Mouse (Mus musculus): ENCODE data around the gene Cd40.

Cd40 gene

DNA sequence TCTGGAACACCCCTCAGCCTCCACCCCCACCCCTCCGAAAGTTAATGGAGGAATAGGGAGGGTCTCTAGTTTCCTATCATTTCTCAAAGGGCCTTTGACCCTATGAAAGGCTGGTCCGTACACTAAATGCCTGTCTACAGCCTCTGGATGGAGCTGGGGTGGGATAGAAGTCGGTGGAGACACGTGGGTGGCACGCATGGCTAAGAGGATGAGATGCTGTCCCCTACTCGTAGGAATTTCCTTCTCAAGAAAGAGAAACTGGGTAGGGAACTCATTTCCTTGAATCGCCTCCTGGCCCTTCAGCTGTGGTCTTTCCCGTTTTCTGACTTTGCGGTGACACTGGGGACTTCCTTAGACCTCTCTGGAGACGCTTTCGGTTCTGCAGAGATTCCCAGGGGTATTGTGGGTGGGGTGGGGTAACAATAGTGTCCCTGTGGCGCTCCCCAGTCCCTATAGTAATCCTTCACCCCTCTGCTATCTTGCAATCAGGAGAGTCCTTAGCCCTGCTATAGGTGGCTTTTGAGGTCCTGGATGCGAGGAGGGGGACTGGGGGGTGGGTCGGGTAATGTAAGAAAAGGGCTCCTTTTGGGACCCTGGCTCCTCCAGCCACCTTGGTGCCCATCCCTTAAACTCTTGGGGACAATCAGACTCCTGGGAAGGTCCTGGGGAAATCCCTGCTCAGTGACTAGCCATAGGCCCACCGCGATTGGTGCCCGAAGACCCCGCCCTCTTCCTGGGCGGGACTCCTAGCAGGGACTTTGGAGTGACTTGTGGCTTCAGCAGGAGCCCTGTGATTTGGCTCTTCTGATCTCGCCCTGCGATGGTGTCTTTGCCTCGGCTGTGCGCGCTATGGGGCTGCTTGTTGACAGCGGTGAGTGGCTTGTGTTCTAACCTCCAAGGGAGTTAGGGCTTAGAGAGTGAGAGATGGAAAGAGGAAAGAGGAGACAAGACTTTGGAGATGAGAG lies at the start of gene Cd40:
TSS of gene Cd40 (plus strand) at position 740 of the 965 bp plus-strand sequence.
- no peak for DNase-seq (ENCODE audit: low spot score in 2 of 2)

DNA sequence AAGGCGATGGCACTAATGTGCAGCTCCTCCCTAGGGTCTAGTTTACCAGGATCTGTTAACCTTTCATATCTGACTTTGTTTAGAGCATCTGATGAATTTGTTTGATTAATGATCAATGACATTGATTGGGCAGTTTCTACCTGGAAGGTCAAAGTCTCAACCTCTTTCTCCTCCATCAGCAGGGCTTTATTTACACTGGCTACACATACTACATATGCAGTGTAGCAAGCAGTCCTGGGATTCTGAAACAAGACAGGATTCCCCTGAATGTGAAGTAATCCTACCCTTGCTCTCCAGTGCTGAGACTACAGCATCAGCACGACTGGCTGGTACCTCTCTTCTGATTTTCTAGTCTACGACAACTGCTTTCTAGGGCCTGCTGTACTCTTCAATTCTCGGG lies 48.6 kb upstream of the Cd40 start:
- DNase-seq (ENCODE audit: low spot score in 2 of 2): no peak

DNA sequence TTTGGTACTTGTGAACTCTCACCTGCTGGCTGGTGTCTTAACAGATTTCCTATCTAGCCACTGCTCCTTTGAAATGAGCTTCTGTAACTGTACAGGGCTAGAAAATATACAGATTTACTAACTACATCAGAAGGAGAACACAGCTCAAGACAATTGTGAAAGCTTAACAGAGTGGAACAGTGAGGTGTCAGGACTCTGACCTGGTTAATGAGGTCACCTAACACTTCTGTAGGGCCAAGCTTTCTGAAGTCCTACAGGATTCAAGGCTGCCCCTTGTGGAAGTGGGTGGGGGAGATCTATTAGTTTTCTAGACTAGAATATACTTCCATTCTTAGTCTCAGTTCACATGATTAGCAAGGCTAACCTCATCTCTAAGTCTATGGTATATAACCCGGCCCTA lies 47.4 kb upstream of the Cd40 start:
- DNase-seq (ENCODE audit: low spot score in 2 of 2): no peak

DNA sequence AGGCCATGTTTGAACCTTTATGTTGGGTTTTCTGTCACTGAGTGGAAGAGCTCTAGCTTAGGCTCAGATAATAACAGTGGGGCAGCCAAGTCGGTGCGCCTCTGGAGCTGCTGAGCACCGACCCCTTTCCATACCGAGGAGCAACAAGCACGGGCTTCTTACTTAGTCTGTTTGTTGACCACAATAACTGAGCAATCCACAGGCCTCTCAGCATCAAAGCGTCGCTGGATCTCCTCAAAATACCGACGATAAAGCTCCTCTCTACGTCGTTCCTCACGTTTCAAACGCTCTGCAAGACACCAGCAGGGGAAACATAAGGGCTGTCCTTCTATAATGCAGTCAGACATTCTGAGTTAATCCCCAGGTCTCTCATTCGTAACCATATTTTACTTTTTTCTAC lies 46.3 kb upstream of the Cd40 start:
- DNase-seq (ENCODE audit: low spot score in 2 of 2): no peak

DNA sequence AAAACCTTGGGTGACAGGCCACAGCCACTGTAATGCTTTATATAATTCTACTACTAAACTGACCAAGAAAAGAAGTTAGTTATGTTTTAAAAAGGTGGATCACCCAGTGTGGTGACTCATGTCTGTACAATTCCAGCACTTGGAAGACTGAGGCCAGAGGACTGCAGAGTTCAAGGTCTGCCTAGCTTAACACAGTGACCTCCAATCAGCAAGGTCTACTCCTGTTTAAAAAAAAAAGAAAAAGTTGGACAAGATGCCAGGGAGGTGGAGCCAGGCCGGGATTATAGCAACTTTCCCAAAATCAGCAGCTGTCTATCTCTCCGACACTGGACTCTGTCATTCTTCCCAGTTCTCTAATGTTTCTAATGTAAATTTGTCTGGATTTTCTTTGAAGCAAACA lies 45.8 kb upstream of the Cd40 start:
- no peak for DNase-seq (ENCODE audit: low spot score in 2 of 2)

DNA sequence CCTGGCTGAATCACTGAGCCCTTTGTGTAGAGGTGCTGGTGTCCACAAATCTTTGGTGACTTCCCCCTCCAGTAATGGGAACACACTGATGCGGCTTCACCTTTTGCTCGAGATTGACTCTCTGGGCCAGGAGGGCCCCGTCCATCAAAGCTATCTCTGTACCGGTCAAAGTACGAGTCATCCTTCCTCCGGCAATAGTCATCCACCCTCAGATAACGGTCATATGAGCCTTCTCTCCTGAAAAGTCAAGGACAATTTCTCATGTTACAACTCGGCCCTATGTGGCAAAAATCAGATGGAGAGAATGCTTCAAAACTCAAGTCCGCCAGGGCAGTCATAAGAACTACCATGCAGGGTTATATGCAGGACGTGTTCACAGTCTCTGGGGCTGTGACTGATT lies 45.1 kb upstream of the Cd40 start:
- DNase-seq (ENCODE audit: low spot score in 2 of 2): no peak

DNA sequence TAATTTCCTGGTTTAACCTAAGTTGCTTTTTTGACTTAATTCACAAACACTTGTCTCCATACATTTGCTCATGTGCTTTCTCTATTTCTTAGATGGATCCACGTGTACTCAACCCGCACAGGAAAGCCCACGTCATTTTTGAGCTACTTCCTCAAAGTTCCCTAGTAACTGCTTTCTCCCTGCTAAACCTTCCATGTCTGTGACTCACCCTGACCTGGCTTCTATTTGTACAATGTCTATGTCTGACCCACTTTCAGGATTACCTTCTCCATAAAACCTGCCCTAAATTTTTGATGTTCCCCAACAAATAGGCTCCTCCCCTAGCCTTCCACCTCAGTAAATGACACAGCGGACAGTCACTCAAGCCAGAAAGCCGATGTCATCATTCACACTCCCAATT lies 40.5 kb upstream of the Cd40 start:
- DNase-seq (ENCODE audit: low spot score in 2 of 2): no peak

DNA sequence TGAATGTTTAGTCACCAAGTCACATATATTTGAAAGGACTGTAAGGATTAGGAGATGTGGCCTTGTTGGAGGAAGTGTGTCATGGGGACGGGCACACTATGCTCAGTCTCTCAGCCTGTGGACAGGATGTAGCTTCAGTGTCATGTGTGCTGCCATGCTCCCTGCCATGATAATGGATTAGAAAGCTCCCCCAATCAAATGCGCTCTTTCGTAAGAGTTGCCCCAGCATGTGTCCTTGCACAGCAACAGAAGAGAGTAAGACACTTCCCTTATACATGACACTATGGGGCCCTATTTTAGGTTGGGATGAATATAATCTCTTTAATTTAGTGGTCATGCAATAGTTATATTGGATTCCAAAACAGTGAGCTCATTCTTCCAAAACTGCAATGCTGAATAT lies 34.9 kb upstream of the Cd40 start:
- no peak for DNase-seq (ENCODE audit: low spot score in 2 of 2)

DNA sequence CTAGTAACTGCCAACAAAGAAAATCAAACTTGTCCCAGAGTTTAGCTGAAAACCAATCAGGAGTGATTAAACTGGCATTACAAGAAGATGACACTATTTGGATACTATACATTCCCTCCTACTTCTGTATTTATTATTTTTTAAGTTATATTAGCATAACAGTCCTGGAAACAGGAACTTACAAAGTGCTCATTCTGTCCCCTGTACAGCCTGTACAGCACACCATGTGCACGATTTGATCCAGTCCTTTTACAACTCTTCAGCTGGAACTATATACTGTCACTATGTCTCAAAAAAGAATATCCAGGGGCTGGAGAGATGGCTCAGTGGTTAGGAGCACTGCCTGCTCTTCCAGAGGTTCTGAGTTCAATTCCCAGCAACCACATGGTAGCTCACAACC lies 28.3 kb upstream of the Cd40 start:
- no peak for DNase-seq (ENCODE audit: low spot score in 2 of 2)

DNA sequence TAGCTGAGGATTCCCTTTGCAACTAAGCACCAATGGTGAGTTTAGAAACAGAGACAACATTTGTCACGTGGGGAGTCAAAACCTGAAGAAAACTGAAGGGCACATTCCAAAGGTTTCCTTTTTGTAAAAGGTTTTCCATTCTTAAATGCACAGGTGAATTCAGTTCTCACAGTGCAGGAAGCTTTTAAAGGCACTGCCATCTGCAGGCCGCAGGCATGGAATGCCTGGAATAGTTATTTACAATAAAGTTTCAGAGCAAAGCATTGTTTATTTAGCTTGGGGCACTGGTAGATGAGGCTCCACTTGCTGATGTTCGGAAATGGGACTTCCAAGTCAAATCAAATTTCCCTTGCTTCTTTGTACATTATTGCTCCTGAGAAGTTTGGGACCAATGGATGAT lies 22.9 kb upstream of the Cd40 start:
- no peak for DNase-seq (ENCODE audit: low spot score in 2 of 2)

DNA sequence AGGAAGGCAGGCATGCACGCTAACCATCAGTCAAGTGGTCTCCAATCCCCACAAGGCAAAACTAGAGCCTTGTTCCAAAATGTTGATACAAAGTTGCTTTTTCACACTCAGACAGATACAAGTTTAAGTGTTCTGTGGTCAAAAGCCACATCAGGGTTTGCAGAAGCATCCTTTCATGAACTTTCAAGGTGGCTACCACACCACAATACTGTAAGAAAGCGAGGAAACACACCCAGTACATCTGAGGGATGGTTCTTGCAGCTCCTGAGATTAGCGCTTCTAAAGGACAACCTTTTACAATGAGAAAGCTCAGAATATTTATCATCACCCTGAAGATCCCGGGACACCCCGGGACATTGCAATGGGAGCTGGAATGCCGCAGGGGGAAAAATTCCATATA lies 22.1 kb upstream of the Cd40 start:
- DNase-seq (ENCODE audit: low spot score in 2 of 2): no peak

DNA sequence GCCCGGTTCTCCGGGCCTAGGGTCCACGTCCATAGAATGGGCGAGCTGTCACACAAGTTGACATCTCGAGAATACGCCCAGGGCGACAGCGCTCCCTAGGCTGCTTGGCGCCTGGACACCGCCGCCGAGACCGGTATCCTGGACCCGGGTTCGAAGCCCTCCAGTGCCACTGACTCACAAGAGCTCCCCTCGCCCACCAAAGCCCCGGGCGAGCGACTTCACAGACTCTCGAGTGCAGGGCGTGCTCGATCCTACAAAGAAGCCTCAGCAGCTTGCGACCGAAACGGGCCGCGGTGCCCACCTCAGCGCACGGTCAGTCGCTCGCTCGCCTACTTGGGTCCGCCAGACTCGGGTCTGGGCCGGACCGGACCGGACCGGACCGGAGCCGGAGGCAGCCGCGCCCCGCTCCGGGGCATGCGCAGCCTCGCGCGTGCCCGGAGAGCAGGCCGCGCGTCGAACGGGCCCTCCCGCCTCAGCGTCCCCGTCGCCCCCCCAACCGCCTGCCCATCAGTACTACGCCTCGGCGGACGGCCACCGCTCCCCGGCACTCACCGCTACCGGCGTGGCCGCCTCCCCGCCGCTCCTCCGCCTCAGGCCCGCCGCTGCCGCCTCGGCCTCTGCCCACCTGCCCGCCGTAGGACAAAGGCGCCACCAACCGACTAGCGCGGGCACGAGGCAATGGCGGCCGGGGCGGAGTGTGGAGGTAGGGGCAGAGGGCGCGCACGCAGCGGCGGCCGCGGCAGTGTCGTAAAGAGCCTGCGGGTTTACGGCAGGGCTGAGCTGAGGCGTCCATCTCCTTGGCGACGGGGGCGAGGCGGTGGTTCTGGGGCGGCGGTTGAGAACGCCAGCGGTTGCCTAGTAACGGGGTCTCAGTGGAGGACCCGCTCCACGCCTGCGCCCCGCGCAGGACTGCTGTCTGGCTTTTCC lies 21.0 kb upstream of the Cd40 start, which contains the start of gene Ncoa5:
TSS of gene Ncoa5 (minus strand) at position 737 of the 927 bp plus-strand sequence.
- peak; percentile 98 for DNase-seq (ENCODE audit: low spot score in 2 of 2)

DNA sequence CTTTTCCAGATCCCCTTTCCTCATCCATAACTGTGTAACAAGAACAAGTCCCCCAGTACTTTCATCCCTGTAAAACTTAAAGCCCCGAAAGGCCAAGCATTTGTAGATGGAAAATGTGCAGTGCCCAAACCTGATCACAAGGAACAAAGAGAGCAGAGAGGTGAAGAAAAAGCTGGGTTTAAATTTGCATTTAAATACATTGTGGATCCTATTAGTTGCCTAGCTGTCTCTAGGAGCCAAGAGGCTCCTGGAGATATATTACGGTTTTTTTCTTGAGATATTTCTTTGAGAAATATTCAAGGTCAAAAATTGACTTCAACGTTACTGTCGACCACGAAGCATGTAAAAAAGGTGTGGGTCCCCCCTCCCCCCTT lies 20.4 kb upstream of the Cd40 start:
- DNase-seq (ENCODE audit: low spot score in 2 of 2): no peak

DNA sequence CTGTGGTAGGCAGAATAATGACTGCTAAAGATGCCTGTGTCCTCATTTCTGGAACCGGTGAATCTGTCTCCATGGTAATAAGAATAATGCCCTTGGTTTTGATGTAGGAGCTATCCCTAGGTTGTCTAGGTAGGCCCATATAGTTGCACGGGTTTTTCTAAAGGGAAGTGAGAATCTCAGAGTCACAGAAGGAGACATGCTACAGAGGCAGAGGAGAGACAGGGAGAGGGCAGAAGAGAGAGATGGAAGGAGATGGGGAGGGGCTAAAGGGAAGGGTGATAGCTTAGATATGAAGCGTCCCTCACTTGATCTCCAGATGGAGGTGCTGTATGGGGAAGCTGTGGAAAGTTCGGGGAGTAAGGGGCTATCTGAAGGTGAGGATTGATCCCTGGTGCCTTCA lies 18.0 kb upstream of the Cd40 start:
- no peak for DNase-seq (ENCODE audit: low spot score in 2 of 2)

DNA sequence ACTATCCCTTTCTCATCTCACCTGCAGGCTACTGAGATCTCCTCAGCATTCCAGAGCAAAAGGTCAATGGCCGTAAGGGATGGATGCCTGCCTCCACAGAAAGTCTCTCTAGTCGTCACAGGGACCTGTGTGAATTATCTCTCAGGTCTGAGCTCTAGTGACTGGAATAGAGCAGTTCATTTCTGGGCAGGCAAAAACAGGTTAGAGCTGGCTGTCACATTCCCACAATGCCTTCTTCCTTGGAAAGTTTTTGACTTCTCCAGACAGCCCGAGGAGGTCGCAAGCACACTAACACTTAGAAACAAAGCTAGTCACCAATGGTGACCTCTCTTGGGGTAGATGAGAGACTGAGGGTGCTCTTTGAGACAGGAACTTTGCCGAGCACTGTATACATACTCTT lies 13.3 kb upstream of the Cd40 start:
- no peak for DNase-seq (ENCODE audit: low spot score in 2 of 2)

DNA sequence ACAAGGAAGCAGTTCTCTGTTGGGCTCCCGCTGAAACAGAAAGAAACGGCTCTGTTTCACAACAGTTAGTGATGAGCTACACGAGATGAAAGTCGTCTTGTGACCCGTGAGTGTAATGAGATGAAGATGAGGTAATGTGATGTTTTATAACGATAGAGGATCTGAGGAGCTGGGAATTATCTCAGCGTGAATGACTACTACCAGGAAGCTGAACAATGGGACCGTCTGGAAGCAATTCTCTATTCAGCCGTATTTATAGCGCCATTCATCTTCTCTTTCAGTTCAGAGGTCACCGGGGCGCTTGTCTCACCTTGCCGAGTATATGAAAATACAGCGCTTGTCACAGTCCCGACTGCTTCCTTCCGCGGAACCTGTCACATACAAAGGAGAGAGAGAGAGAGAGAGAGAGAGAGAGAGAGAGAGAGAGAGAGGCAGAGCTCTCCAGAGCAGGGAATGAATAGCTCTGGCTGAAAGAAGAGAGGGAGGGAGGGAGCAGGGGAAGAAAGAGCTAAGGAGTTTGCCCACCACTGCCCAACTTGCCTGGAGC lies 12.3 kb upstream of the Cd40 start:
- no peak for DNase-seq (ENCODE audit: low spot score in 2 of 2)

DNA sequence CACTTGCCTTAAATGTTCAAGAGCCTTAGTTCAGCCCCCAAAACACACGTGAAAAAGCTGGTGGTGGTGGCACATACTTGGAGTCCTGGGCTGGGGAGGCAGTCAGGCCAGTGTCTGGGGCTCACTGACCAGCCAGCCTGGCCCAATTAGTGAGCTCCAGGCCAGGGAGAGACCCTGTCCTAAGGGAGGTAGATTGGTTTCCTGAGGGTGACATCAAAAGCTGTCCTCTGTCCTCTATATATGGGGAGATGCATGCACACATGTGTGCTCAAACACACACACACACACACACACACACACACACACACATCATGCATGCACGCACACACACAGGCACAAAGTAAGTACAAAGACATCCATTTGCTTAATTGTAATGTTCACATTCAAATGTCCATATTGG lies 11.7 kb upstream of the Cd40 start:
- no peak for DNase-seq (ENCODE audit: low spot score in 2 of 2)

DNA sequence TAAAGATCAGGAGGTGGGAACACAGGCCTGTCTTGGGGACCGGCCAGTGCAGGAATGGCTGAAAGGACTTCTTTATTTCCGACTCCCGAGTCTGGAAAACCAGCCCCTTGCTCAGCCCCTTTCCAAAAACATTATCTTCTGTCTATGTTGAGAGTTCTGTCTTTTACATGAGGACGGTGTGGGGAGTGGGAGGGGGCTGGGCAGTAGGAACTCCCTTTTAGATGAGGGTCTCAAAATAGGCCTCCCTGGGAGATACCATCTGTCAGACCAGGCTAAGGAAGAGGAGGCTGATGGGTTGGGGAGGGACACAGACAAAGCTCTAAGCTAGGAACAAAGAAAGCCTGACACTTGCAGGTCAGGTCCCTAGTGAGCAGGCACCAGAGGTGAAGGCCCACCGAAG lies 6.4 kb upstream of the Cd40 start:
- no peak for DNase-seq (ENCODE audit: low spot score in 2 of 2)

DNA sequence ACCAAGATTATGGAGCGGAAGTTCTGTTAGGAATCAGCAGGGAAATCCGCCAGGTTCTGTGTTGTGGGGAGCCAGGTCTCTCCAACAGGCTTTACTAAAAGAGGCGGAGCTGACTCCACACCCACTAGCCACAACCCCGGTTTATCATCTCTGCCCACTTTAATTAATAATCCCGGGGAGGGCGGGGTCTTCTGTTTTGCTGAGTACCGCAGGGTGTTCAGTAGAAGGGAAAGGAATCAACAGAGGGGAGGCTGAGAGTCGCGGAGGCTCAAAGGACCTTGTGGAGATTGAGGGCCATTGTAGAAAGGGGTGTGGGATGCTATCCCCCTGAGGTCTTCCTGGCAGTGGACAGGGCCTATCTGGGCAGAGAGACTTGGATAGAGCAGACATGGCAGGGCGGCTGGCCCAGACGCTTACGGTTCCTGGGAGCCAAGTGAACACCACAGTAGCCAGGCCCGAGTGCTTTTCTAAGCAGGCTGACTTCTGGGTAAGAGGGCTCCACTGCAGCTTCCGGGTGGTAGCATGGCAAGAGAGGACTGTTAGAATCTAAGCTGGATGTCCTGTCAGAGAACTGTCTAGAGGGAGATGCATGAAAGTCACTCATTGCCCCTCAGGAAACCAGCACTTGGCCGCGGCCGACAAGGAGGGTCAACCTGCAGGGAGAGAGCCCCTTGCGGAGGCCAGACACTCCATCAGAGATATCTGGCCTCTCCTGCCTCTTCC lies 4.4 kb upstream of the Cd40 start:
- no peak for DNase-seq (ENCODE audit: low spot score in 2 of 2)

DNA sequence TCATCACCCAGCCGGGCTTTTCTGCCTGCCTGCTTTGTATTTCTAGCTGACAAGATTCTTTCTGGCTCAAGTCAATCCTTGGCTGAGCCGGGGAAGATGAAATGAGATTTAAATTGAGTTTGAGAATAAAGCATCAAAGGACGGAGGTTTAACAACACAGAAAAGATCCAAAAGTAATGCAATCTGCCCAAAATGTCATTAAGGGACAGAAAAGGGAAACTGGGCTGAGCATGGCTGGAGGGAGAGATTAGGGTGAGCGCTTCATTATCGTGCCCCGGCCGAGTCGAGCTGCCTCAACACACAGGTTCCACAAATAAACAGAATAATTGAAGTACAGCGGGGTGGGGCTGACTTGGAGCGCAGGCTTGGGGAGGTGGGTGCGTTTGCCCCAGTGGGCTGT lies 3.9 kb upstream of the Cd40 start:
- no peak for DNase-seq (ENCODE audit: low spot score in 2 of 2)

DNA sequence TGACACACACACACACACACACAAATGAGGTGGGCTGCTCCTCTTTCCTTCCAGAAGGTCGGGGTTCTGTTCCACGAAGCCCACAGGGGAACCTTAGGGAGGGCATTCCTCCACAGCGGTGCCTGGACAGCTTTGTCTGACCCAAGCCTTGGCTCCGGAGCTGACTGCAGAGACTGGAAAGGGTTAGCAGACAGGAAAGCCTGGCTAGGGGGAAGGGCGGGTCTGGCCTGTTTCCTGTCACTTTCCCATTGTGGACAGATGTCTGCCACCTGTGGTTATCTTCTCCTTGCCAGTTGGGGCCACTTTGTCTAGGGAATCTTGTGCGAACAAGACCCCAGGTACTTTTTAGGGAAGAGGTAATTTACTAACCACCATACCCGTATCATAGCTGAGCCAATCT lies 478 bp downstream of the Cd40 start:
- no peak for DNase-seq (ENCODE audit: low spot score in 2 of 2)
